Mouse (Mus musculus) MEL (cell line): ENCODE measurements around the gene Ak7. TPM values are rescaled to one million over a fixed set of nuclear protein-coding genes. Genes with fewer than 3 reads are reported as not detected.

Experiments
- DNase-seq: peaks from one replicate; pipeline ENCODE4 v3.0.0; 2011; ENCODE audit warnings: low read depth, low spot score
- H3K27ac ChIP-seq: 2 replicates; pipeline ENCODE4 v1.5.1; 2012; ENCODE audit warnings: low read depth, mild to moderate bottlenecking, control low read depth, low read length, moderate library complexity; ENCODE audit not compliant: control insufficient read depth
- H3K27me3 ChIP-seq, 2 experiments: fragments of 150-350 bp in 1 of 2; sonication (generic) in 1 of 2; 2 replicates each; pipeline ENCODE4 v1.6.1; 2012; ENCODE audit warnings: low read length in 2 of 2, mild to moderate bottlenecking in 2 of 2, improper control_type of control experiment in 1 of 2, moderate library complexity in 1 of 2; ENCODE audit not compliant: insufficient read depth in 2 of 2, control insufficient read depth in 1 of 2
- H3K36me3 ChIP-seq, 2 experiments: 2 replicates each; pipeline ENCODE4 v1.6.1; 2012 to 2014; ENCODE audit warnings: low read length in 2 of 2, improper control_type of control experiment in 1 of 2, inconsistent platforms in 1 of 2, mild to moderate bottlenecking in 1 of 2; ENCODE audit not compliant: insufficient read depth in 2 of 2, control insufficient read depth in 1 of 2
- H3K4me1 ChIP-seq, 2 experiments: fragments of 150-350 bp in 1 of 2; sonication (generic) in 1 of 2; 2 replicates each; pipeline ENCODE4 v1.6.1; 2012; ENCODE audit warnings: low read length in 2 of 2, improper control_type of control experiment in 1 of 2, mild to moderate bottlenecking in 1 of 2; ENCODE audit not compliant: insufficient read depth in 2 of 2, control insufficient read depth in 1 of 2
- H3K4me3 ChIP-seq, 2 experiments: fragments of 150-350 bp in 1 of 2; sonication (generic) in 1 of 2; 2 replicates each; pipeline ENCODE4 v1.5.1; 2012; ENCODE audit warnings: low read depth in 2 of 2, low read length in 2 of 2, mild to moderate bottlenecking in 2 of 2, moderate library complexity in 2 of 2, control low read depth in 1 of 2, improper control_type of control experiment in 1 of 2; ENCODE audit not compliant: control insufficient read depth in 1 of 2, insufficient read depth in 1 of 2
- H3K79me2 ChIP-seq: 2 replicates; pipeline ENCODE4 v1.6.1; 2012; ENCODE audit warnings: mild to moderate bottlenecking, low read length, moderate library complexity; ENCODE audit not compliant: control insufficient read depth, poor library complexity, insufficient read depth
- H3K9ac ChIP-seq: 2 replicates; pipeline ENCODE4 v1.6.1; 2012; ENCODE audit warnings: low read depth, mild to moderate bottlenecking, control low read depth, low read length, moderate library complexity; ENCODE audit not compliant: control insufficient read depth, poor library complexity, severe bottlenecking
- H3K9me3 ChIP-seq: fragments of 150-350 bp; sonication (generic); replicated peaks from 2 replicates; pipeline ENCODE4 v1.6.1; 2012; ENCODE audit warnings: mild to moderate bottlenecking, low read length, improper control_type of control experiment, moderate library complexity; ENCODE audit not compliant: insufficient read depth
- CHD2 ChIP-seq: IDR thresholded peaks from 2 replicates; pipeline ENCODE4 v1.6.1; 2011; ENCODE audit warnings: low read length, improper control_type of control experiment
- CTCF ChIP-seq, 3 experiments: IDR thresholded peaks in 2 of 3; conservative IDR thresholded peaks in 1 of 3; 2 replicates each; pipeline ENCODE4 v1.5.1; 2011 to 2012; ENCODE audit warnings: low read length in 3 of 3, low read depth in 2 of 3, mild to moderate bottlenecking in 2 of 3, improper control_type of control experiment in 1 of 3, inconsistent platforms in 1 of 3, mixed read lengths in 1 of 3, moderate library complexity in 1 of 3; ENCODE audit not compliant: control insufficient read depth in 1 of 3, insufficient read depth in 1 of 3, poor library complexity in 1 of 3, severe bottlenecking in 1 of 3
- E2F4 ChIP-seq: IDR thresholded peaks from 2 replicates; pipeline ENCODE4 v1.6.1; 2011; ENCODE audit warnings: low read depth, low read length, improper control_type of control experiment, borderline replicate concordance
- ELF1 ChIP-seq: IDR thresholded peaks from 2 replicates; pipeline ENCODE4 v1.6.1; 2014; ENCODE audit warnings: low read depth, mild to moderate bottlenecking, inconsistent platforms, low read length, improper control_type of control experiment, moderate library complexity
- ETS1 ChIP-seq: IDR thresholded peaks from 2 replicates; pipeline ENCODE4 v1.6.1; 2012; ENCODE audit warnings: low read depth, mild to moderate bottlenecking, inconsistent platforms, low read length, improper control_type of control experiment, moderate library complexity
- GABPA ChIP-seq: IDR thresholded peaks from 2 replicates; pipeline ENCODE4 v1.6.1; 2012; ENCODE audit warnings: low read depth, mild to moderate bottlenecking, inconsistent platforms, low read length, improper control_type of control experiment, moderate library complexity
- GATA1 ChIP-seq: IDR thresholded peaks from 2 replicates; pipeline ENCODE4 v1.6.1; 2011; ENCODE audit warnings: low read depth, low read length, improper control_type of control experiment
- KAT2A ChIP-seq: conservative IDR thresholded peaks from 2 replicates; pipeline ENCODE4 v1.6.1; 2012; ENCODE audit warnings: low read depth, low read length, improper control_type of control experiment, inconsistent platforms
- MAFK ChIP-seq: IDR thresholded peaks from 2 replicates; pipeline ENCODE4 v1.6.1; 2011; ENCODE audit warnings: low read depth, mild to moderate bottlenecking, low read length, improper control_type of control experiment, borderline replicate concordance
- MEF2A ChIP-seq: IDR thresholded peaks from 2 replicates; pipeline ENCODE4 v1.6.1; 2014; ENCODE audit warnings: low read depth, mild to moderate bottlenecking, inconsistent platforms, low read length, improper control_type of control experiment; ENCODE audit not compliant: poor library complexity, insufficient replicate concordance, severe bottlenecking; ENCODE audit errors: extremely low read depth
- MYC ChIP-seq: IDR thresholded peaks from 2 replicates; pipeline ENCODE4 v1.6.1; 2011; ENCODE audit warnings: low read depth, mild to moderate bottlenecking, low read length, improper control_type of control experiment, moderate library complexity
- NRF1 ChIP-seq: IDR thresholded peaks from 2 replicates; pipeline ENCODE4 v1.6.1; 2014; ENCODE audit warnings: low read depth, mild to moderate bottlenecking, inconsistent platforms, low read length, improper control_type of control experiment, moderate library complexity; ENCODE audit not compliant: poor library complexity, insufficient read depth, severe bottlenecking
- POLR2A ChIP-seq, 2 experiments: IDR thresholded peaks; 2 replicates each; pipeline ENCODE4 v1.6.1; 2011 to 2012; ENCODE audit warnings: low read length in 2 of 2, mild to moderate bottlenecking in 2 of 2, control low read depth in 1 of 2, improper control_type of control experiment in 1 of 2, low read depth in 1 of 2, moderate library complexity in 1 of 2; ENCODE audit not compliant: control insufficient read depth in 1 of 2, insufficient read depth in 1 of 2, poor library complexity in 1 of 2
- POLR2AphosphoS2 ChIP-seq: IDR thresholded peaks from 2 replicates; pipeline ENCODE4 v1.6.1; 2011; ENCODE audit warnings: low read length, improper control_type of control experiment
- POLR2AphosphoS5 ChIP-seq: IDR thresholded peaks from 2 replicates; pipeline ENCODE4 v1.6.1; 2012; ENCODE audit warnings: low read depth, borderline replicate concordance, mild to moderate bottlenecking, inconsistent platforms, low read length, moderate library complexity, mixed read lengths
- RAD21 ChIP-seq: IDR thresholded peaks from 2 replicates; pipeline ENCODE4 v1.6.1; 2011; ENCODE audit warnings: mild to moderate bottlenecking, low read depth, low read length, improper control_type of control experiment
- SMC3 ChIP-seq: IDR thresholded peaks from 2 replicates; pipeline ENCODE4 v1.6.1; 2011; ENCODE audit warnings: low read depth, low read length, improper control_type of control experiment
- ZC3H11A ChIP-seq: IDR thresholded peaks from 2 replicates; pipeline ENCODE4 v1.6.1; 2012; ENCODE audit warnings: low read depth, mild to moderate bottlenecking, inconsistent platforms, low read length, improper control_type of control experiment
- ZKSCAN1 ChIP-seq: IDR thresholded peaks from 2 replicates; pipeline ENCODE4 v1.6.1; 2012; ENCODE audit warnings: low read depth, mild to moderate bottlenecking, inconsistent platforms, low read length, improper control_type of control experiment, moderate library complexity
- ZNF384 ChIP-seq: IDR thresholded peaks from 2 replicates; pipeline ENCODE4 v1.6.1; 2012; ENCODE audit warnings: low read depth, mild to moderate bottlenecking, inconsistent platforms, low read length, improper control_type of control experiment
- polyA plus RNA-seq, 2 experiments: library from polyadenylated mRNA; stranded (reverse) in 1 of 2; unstranded in 1 of 2; fragments of >175 nt in 1 of 2; fragments of >200 nt in 1 of 2; gene quantifications; 2 replicates each; pipeline versions ENCODE4 v1.2.1 to v1.2.4; 2012; ENCODE audit warnings: low replicate concordance in 2 of 2, low read depth in 1 of 2; ENCODE audit not compliant: insufficient read length in 2 of 2, insufficient read depth in 1 of 2, missing spikeins in 1 of 2
- total RNA-seq: library from RNA; depleted of rRNA; stranded (reverse); fragments of 300-350 nt; gene quantifications from 2 replicates; pipeline ENCODE4 v1.2.3, GENCODE M21; 2012

Gene Ak7
- total and polyA plus RNA-seq, 3 experiments, result 0.31 to 0.36 TPM; not detected in 1

DNA sequence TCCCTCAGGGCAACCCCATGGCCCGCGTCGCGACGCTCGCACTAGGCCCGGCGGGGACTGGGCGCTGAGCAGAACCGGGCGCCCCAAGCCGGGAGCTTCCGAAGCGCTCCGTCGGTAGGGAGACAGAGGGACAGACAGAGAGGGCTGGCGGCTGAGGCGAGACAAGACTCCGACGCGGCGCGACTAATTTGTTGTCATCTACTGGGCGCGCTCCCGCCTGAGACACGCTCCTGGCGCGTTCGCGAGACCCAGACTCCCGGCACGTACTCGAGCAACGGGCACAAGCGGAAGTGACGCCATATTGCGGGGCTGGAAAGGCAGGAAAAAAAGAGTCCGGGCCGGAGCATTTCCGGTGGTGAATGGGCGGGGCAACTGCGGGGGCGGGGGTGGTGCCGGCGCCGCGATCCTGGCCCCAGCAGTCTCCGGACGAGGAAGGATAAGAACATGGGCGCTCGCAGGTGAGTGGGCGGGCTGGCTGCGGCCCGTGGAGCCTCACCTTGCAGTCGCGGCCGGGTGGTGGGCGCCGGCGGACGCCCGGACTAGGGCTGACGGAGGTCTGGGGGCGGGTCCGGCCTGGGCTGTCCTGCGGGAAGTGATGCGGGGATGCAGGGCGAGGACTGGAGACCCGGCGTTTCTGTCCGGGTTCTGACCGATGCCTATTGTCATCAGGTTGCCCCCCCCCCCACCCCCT, 20.6 kb upstream of the Ak7 start, which contains the start of gene Atg2b (continued):
- peak; percentile 23 to 59; a peak in 2 of 4 replicates for TF ChIP-seq POLR2A (IDR thresholded peaks at IDR 0.05; ENCODE audit: control insufficient read depth in 1 of 2, insufficient read depth in 1 of 2, low read depth in 1 of 2, low read length in 2 of 2, poor library complexity in 1 of 2)
- TF ChIP-seq ELF1, result peak; percentile 68; the same call in 1 of the 2 replicates
- TF ChIP-seq KAT2A, result peak; percentile 66; the same call in 1 of the 2 replicates

DNA sequence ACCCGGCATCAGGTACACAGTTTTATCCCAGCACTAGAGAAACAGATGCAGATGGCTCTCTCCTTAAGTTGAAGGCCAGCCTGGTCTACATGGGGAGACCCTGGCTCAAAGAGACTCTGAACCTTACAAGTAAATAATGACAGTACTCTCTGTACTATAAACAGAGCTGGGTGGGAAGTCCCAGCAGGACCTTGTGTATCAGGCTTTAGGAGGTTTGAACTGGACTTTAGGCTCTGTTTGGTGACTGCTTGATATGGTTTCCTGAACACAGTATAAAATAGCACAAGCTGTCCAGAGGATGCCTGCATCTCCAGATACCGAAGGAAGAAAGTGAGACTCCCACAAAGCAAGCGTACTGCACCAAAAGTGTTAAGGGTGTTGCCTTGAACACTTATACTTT, 19.0 kb upstream of the Ak7 start:
- Histone ChIP-seq H3K9me3 (no peaks in the 10 kb centered on the region), H3K27me3 (no peaks in the 10 kb centered on the region), H3K27ac (no peak overlapping the region), H3K4me3 (no peak overlapping the region), H3K4me1 (peaks cover 6 to 35% of the 10 kb centered on the region in 2 experiments), H3K9ac (no peak overlapping the region), H3K36me3 (peaks cover 0 to 31% of the 10 kb centered on the region in 2 experiments; a peak in 2 of 4 replicates), H3K79me2 (peaks cover 39% of the 10 kb centered on the region)
- no peak for DNase-seq
- TF ChIP-seq ZC3H11A, result no peak
- TF ChIP-seq GABPA, result no peak
- TF ChIP-seq POLR2AphosphoS5, result no peak
- TF ChIP-seq ETS1, result no peak
- no peak for TF ChIP-seq NRF1
- TF ChIP-seq E2F4, result no peak
- TF ChIP-seq POLR2AphosphoS2, result no peak
- no peak for TF ChIP-seq MYC
- no peak for TF ChIP-seq ZNF384
- no peak for TF ChIP-seq MAFK
- TF ChIP-seq MEF2A, result no peak
- no peak for TF ChIP-seq GATA1
- TF ChIP-seq ZKSCAN1, result no peak
- no peak for TF ChIP-seq CHD2
- TF ChIP-seq RAD21, result no peak
- TF ChIP-seq CTCF (IDR thresholded peaks at IDR 0.05 in 2 of 3, conservative IDR thresholded peaks at IDR 0.05 in 1 of 3; ENCODE audit: control insufficient read depth in 1 of 3, insufficient read depth in 1 of 3, low read depth in 2 of 3, low read length in 3 of 3, poor library complexity in 1 of 3, severe bottlenecking in 1 of 3), result no peak
- no peak for TF ChIP-seq SMC3
